Mouse (Mus musculus) activated CD4-positive, CD25-positive, alpha-beta regulatory T cell (primary cell): ENCODE results near the gene Btaf1. TPM values are rescaled to one million over a fixed set of nuclear protein-coding genes. Genes with fewer than 3 reads are reported as not detected.

ENCODE experiments used
- polyA plus RNA-seq, 2 experiments: library from polyadenylated mRNA; unstranded; fragments of 100-300 nt; shearing (Covaris generic); gene quantifications; one replicate each; pipeline ENCODE4 v1.2.1; 2017

Gene Btaf1
- 10 to 100 TPM; 20.8 to 23.5 TPM for polyA plus RNA-seq

DNA sequence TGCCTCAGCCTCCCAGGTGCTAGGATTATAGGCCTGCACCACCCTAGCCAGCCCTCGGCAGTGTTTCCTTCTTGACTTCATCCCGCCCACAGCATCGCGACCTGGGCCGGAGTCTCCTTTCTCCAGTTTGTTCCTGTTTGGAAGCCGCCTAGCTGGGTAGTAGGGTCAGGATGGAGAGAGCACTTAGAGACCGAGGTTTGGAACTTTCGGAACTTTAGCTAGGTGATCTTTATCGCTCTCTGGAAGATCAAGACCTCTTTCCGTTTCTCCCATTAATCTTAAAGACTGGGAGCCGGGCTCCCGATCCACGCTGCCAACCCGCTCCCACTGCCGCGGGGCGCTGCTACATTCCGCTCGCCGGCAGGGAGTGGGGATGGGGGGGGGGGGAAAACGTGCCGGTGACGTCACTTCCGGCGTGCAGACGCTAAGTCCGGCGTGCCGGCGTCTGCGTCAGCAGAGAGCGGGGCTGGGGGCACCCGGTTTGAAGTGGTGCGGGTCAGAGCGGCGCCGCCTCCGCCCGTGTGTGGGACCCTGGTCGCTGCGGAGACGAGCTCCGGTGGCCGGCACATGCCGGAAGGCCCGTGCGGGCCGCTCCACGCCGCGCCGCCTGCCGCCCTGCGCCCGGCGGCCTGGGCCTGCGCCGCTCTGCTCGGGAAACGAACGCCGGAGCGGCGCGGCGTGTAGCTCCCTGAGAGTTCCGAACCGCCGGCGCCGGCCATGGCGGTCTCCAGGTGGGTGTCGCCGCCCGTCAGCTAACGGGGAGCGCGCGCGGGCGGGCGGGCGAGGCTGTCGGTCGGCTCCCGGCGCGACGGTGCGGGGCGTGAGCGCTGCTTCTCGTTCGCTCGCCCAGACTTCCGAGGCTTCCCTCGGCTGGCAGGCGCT is at the start of gene Btaf1:
Gene Btaf1, plus strand, starts transcription at position 409 of the 882 bp plus-strand sequence.

GRCm38 (mm10) chr19:36919466-36919865 is 6.4 kb upstream of the Btaf1 start, which contains the start of gene Fgfbp3:
TSS of gene Fgfbp3 (minus strand) at chr19:36919615.

Other genes with a start within 250 kb of the Btaf1 start
- gene Ppp1r3c, start 189.4 kb upstream of the Btaf1 start, polyA plus RNA-seq, result not detected
- 100 to 1,000 TPM; 156 to 170 TPM for gene Tnks2, start 91.8 kb upstream of the Btaf1 start, polyA plus RNA-seq
- 1 to 10 TPM; 1.2 to 7.2 TPM for gene Fgfbp3, start 6.5 kb upstream of the Btaf1 start, polyA plus RNA-seq